In genomic region chr9:31165505-31165904, GRCm38 (mm10) we compare ENCODE assay signal across 7 mouse cellular contexts. TPM values are rescaled to one million over a fixed set of nuclear protein-coding genes. Genes with fewer than 3 reads are reported as not detected.
DNase-seq lines count a peak whose midpoint lies in the region; ATAC-seq and TF ChIP-seq lines count a peak whose summit lies in the region.
"Not testable (repeated sequence)": the region's sequence is repeated elsewhere in the genome, so short reads cannot be mapped to it uniquely, and the experiment has no call there.
"Had no signal": no experiment of that assay in that cellular context is flagged by ENCODE, and none has a peak within 500 bp of the region (broad histone marks: within the 10 kb centered on the region; RNA-seq: fewer than 3 reads in every experiment).

No protein-coding gene starts in this region.

- not testable (repeated sequence) for TF ChIP-seq POLR2A in bone marrow macrophage, adult 2 months (IDR thresholded peaks at IDR 0.05; ENCODE audit: borderline replicate concordance, low read depth, low read length)

- in situ Hi-C loops in ES-E14 (cut with MboI; ENCODE audit: low sequenced_read_pairs in 2 of 2, unreplicated experiment in 2 of 2) = loop anchor here in 1 of 2 experiments (10.0 kb wide), 1 partner anchor 179 kb away; no protein-coding TSS in a partner anchor

- TF ChIP-seq EP300 in liver, postnatal 0 days (IDR thresholded peaks at IDR 0.05; ENCODE audit: low read depth) = not testable (repeated sequence)

- H3K9ac ChIP-seq in ES-E14 (ENCODE audit: insufficient read depth, low read depth, low read length, poor library complexity, severe bottlenecking); hindbrain, postnatal 0 days (replicated peaks; ENCODE audit: low read length); liver, postnatal 0 days (replicated peaks); midbrain, postnatal 0 days (replicated peaks; ENCODE audit: low read length, poor library complexity, severe bottlenecking): not testable (repeated sequence)

- TF ChIP-seq CTCF in bone marrow macrophage, adult 2 months (IDR thresholded peaks at IDR 0.05; ENCODE audit: low read depth, low read length) = not testable (repeated sequence)
- TF ChIP-seq CTCF in hindbrain, postnatal 0 days (IDR thresholded peaks at IDR 0.05; ENCODE audit: low read depth) = 0 out of 2 replicates have a peak, but pooled peaks have one; percentile 1
- peak; percentile 69 for TF ChIP-seq CTCF in layer of hippocampus, adult 2 months (conservative IDR thresholded peaks at IDR 0.05)
- TF ChIP-seq CTCF in liver, postnatal 0 days (IDR thresholded peaks at IDR 0.05; ENCODE audit: low read depth) = 0 out of 2 replicates have a peak, but pooled peaks have one; percentile 18
- 0 out of 2 replicates have a peak, but pooled peaks have one; percentile 7 for TF ChIP-seq CTCF in midbrain, postnatal 0 days (IDR thresholded peaks at IDR 0.05)

- not testable (repeated sequence) for DNase-seq in ES-E14 (ENCODE audit: low read depth, low spot score); hindbrain, postnatal 0 days (ENCODE audit: low spot score); layer of hippocampus, adult 2 months (ENCODE audit: low spot score in 2 of 2); liver, postnatal 0 days; midbrain, postnatal 0 days (ENCODE audit: low spot score)

- H3K9me3 ChIP-seq in ES-E14 (ENCODE audit: control insufficient read depth, insufficient read depth, low read depth, low read length); hindbrain, postnatal 0 days (ENCODE audit: low read length); liver, postnatal 0 days (ENCODE audit: low read length); midbrain, postnatal 0 days (ENCODE audit: low read length): not testable (repeated sequence)

- 99% methylated on average over 3 of the region's 3 CpGs for WGBS in hindbrain, postnatal 0 days
- WGBS in liver, postnatal 0 days (ENCODE audit: insufficient replicate concordance) = 76% methylated on average over 3 of the region's 3 CpGs
- 83% methylated on average over 3 of the region's 3 CpGs for WGBS in midbrain, postnatal 0 days

- not testable (repeated sequence) for ATAC-seq in hindbrain, postnatal 0 days; liver, postnatal 0 days; midbrain, postnatal 0 days (ENCODE audit: low FRiP score)

- not testable (repeated sequence) for H3K27me3 ChIP-seq in hindbrain, postnatal 0 days (ENCODE audit: insufficient read depth, low read length); liver, postnatal 0 days (ENCODE audit: insufficient read depth, low read length); midbrain, postnatal 0 days (ENCODE audit: insufficient read depth, low read length)

- H3K4me3 ChIP-seq in ES-E14 (ENCODE audit: insufficient read depth in 1 of 2, low read depth in 1 of 2, low read length in 2 of 2, poor library complexity in 1 of 2, severe bottlenecking in 1 of 2); bone marrow macrophage, adult 2 months (ENCODE audit: insufficient read depth, low read length); hindbrain, postnatal 0 days (ENCODE audit: low read length); layer of hippocampus, adult 2 months; liver, postnatal 0 days (ENCODE audit: low read depth, low read length); midbrain, postnatal 0 days (ENCODE audit: low read depth, low read length): not testable (repeated sequence)

- not testable (repeated sequence) for H3K4me1 ChIP-seq in ES-E14 (ENCODE audit: control insufficient read depth in 2 of 2, insufficient read depth in 2 of 2, low read length in 2 of 2, poor library complexity in 1 of 2); hindbrain, postnatal 0 days (ENCODE audit: insufficient read depth, low read length); liver, postnatal 0 days (ENCODE audit: insufficient read depth); midbrain, postnatal 0 days (ENCODE audit: insufficient read depth, low read length)
- peaks cover 72% of the 10 kb centered on the region for H3K4me1 ChIP-seq in bone marrow macrophage, adult 2 months (ENCODE audit: control insufficient read depth, insufficient read depth, low read length)

- H3K27ac ChIP-seq in ES-E14 (ENCODE audit: insufficient read depth, low read depth, low read length, poor library complexity, severe bottlenecking); hindbrain, postnatal 0 days; layer of hippocampus, adult 2 months; liver, postnatal 0 days (ENCODE audit: low read depth); midbrain, postnatal 0 days (ENCODE audit: low read depth, low read length): not testable (repeated sequence)
- H3K27ac ChIP-seq in bone marrow macrophage, adult 2 months (ENCODE audit: insufficient read depth, low read depth, low read length) = peak overlapping the region; percentile 100

- peaks cover 40% of the 10 kb centered on the region for H3K36me3 ChIP-seq in ES-E14 (ENCODE audit: control insufficient read depth, insufficient read depth, low read length, poor library complexity, severe bottlenecking)
- H3K36me3 ChIP-seq in hindbrain, postnatal 0 days (ENCODE audit: insufficient read depth, low read length) = peaks cover 61% of the 10 kb centered on the region
- H3K36me3 ChIP-seq in liver, postnatal 0 days (replicated peaks; ENCODE audit: insufficient read depth, low read length) = peaks cover 60% of the 10 kb centered on the region
- peaks cover 50% of the 10 kb centered on the region for H3K36me3 ChIP-seq in midbrain, postnatal 0 days (ENCODE audit: insufficient read depth, low read length)

- not testable (repeated sequence) for H3K4me2 ChIP-seq in hindbrain, postnatal 0 days (ENCODE audit: low read depth, low read length); liver, postnatal 0 days (ENCODE audit: low read depth, low read length); midbrain, postnatal 0 days (ENCODE audit: low read depth, low read length, poor library complexity, severe bottlenecking)

TF ChIP-seq in ES-E14, 5 proteins besides CTCF, POLR2A, EP300 and RAD21:
- TF ChIP-seq ZNF384 (IDR thresholded peaks at IDR 0.05; ENCODE audit: low read depth, low read length) = peak; percentile 71; the same call in 1 of the 2 replicates

RNA-seq across cellular contexts. Expression of gene St14, which starts 33.9 kb away (rescaled TPM):
- total RNA-seq in ES-E14 (2012; rRNA removed) = 44.3 and 122 TPM in 2 replicates
- 0.64 and 1.4 TPM in 2 replicates for polyA plus RNA-seq in bone marrow macrophage, adult 2 months (2012; ENCODE audit: insufficient read depth, insufficient read length, missing spikeins)
- total RNA-seq in hindbrain, postnatal 0 days (2014; rRNA removed) = 1.1 TPM in 2 replicates
- polyA plus RNA-seq in hindbrain, postnatal 0 days (2015; fragmentation: Nextera tagmentation; extraction: Ambion mirVana) = 0.84 and 0.90 TPM in 2 replicates
- under 1 TPM; 0.61 to 0.79 TPM for total RNA-seq in layer of hippocampus, adult 2 months (2021)
- polyA plus RNA-seq in liver, postnatal 0 days (2015; fragmentation: Nextera tagmentation; extraction: Ambion mirVana) = 0.69 and 0.99 TPM in 2 replicates
- total RNA-seq in midbrain, postnatal 0 days (2014; rRNA removed) = 1.4 and 1.9 TPM in 2 replicates
- 1.2 and 1.5 TPM in 2 replicates for polyA plus RNA-seq in midbrain, postnatal 0 days (2015; fragmentation: Nextera tagmentation; extraction: Ambion mirVana)
- total RNA-seq: gastrocnemius, adult 8-10 months had no signal

RNA-seq across cellular contexts. Expression of gene Aplp2, which starts 46.1 kb away (rescaled TPM):
- 320 and 535 TPM in 2 replicates for total RNA-seq in ES-E14 (2012; rRNA removed)
- polyA plus RNA-seq in bone marrow macrophage, adult 2 months (2012; ENCODE audit: insufficient read depth, insufficient read length, missing spikeins) = 392 and 427 TPM in 2 replicates
- 444 and 454 TPM in 2 replicates for total RNA-seq in hindbrain, postnatal 0 days (2014; rRNA removed)
- polyA plus RNA-seq in hindbrain, postnatal 0 days (2015; fragmentation: Nextera tagmentation; extraction: Ambion mirVana) = 466 and 472 TPM in 2 replicates
- total RNA-seq in layer of hippocampus, adult 2 months (2021) = 100 to 1,000 TPM; 447 to 470 TPM
- polyA plus RNA-seq in liver, postnatal 0 days (2015; fragmentation: Nextera tagmentation; extraction: Ambion mirVana) = 167 and 178 TPM in 2 replicates
- total RNA-seq in midbrain, postnatal 0 days (2014; rRNA removed) = 379 and 425 TPM in 2 replicates
- 406 and 441 TPM in 2 replicates for polyA plus RNA-seq in midbrain, postnatal 0 days (2015; fragmentation: Nextera tagmentation; extraction: Ambion mirVana)

Comparison
In these comparisons a context has a peak if more than half of its experiments do, and no peak if none do; other contexts are left out.
1. RNA of gene St14, which starts 33.9 kb away (total RNA-seq): 44.3 to 122 TPM in ES-E14; 1.4 to 1.9 TPM in midbrain, postnatal 0 days, 1.1 TPM in hindbrain, postnatal 0 days and 0.61 to 0.79 TPM in layer of hippocampus, adult 2 months; every median in the first group is over 10 times any median in the second.